Mouse (Mus musculus) myocyte (in vitro differentiated cells): ENCODE measurements around the gene Olfr1423.
A peak's percentile ranks its signal among the peaks of the same experiment; 100 is the strongest.

Experiments
- POLR2A ChIP-seq: IDR thresholded peaks from one replicate; pipeline ENCODE4 v1.6.1; 2011; ENCODE audit warnings: low read depth, mild to moderate bottlenecking, control low read depth, moderate library complexity; ENCODE audit not compliant: insufficient read length
- TCF3 ChIP-seq: IDR thresholded peaks from one replicate; pipeline ENCODE4 v1.6.1; 2011; ENCODE audit warnings: low read depth, control low read depth; ENCODE audit not compliant: insufficient read length
- USF1 ChIP-seq: IDR thresholded peaks from one replicate; pipeline ENCODE4 v1.6.1; 2011; ENCODE audit warnings: low read depth, mild to moderate bottlenecking, control low read depth, moderate library complexity

DNA sequence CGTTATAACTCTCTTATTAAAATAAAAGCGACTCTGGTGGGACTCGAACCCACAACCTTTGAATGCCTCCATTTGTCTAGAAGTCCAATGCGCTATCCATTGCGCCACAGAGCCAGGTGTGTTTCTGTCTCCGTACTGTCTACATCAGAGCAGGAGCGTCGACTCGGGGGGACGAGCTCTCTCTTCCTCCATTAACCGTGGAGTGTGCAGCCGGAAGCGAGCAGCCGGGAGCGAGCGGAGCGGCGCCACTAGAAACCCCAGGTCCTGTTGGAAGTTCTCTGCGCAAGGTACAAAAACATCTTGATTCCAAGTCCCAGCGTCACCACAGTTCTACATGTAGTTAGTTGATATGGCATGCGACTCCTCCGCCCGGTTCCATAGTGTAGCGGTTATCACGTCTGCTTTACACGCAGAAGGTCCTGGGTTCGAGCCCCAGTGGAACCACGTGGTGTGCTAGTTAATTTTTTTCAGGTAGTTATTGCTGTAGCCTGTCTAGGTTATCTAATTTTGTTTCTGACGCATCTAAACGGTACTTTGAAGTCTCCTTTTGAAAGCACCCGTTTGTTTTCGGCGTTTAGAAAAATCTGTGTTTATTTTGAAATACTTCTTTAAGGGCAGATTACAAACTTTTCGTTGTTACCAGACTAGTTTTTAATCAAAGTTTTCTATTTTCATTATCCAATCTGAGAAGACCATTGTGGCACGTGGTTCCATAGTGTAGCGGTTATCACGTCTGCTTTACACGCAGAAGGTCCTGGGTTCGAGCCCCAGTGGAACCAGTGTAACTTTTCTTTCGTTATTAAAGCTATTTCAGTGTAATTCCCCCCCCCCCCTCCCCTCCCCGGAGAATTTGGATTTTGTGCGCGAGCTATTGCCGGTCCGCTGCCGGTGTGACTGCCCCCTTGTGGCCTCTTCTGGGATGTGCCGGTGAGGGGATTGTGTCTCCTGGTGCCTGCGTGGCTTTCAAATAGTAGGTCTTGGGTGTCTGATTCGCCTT is 29.3 kb downstream of the Olfr1423 start:
- TF ChIP-seq USF1 (peak; percentile 93), POLR2A (no peak), TCF3 (no peak)
